Mouse (Mus musculus) neural tube, embryonic 10.5 days (tissue): ENCODE measurements around the gene Olfr582.

Experiments used
- DNase-seq: peaks from one replicate; pipeline ENCODE4 v3.0.0-alpha.2; 2017; ENCODE audit warnings: low spot score; ENCODE audit errors: extremely low spot score

The Olfr582 gene

DNA sequence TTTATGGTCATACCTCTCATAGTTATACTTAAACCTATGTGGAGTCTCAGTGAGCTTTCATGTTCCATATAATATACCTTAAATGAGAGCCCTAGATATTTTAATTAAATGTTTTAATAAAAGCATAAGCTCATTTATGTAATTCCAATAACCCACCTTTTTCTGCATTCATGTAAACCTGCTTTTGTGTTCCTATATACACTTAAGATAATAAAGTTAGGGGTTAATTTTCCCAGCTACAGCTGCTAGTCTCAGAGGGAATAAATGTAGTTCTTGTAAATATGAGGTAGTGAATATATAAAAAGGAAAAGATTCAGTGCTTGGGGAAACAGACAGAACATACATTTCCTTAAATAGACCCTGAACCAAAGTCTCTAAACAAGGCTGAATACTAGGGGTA lies at the start of gene Olfr582:
TSS of gene Olfr582 (plus strand) at position 301 of the 400 bp plus-strand sequence.
- no peak for DNase-seq

DNA sequence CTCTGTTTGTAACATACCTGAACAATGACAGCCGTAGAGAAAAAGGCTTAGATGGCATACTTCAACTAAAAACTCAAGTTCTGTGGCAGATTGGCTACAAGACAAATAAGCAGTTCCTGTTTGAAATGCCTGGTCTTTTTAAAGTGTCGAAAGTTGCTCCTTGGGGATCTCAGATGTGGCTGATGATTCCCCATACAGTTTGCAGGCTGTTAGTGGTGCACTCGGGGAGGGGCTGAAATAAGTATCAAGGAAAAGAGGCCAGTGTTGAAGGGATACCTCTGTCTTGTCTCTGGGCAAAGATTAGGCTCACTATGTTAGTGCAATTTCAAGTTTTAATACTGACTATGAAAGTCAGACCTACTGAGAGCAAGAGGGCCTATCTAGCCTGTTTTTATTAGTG lies 48.6 kb upstream of the Olfr582 start, which contains the start of gene Olfr578:
TSS of gene Olfr578 (minus strand) at position 101 of the 400 bp plus-strand sequence.
- DNase-seq: no peak

DNA sequence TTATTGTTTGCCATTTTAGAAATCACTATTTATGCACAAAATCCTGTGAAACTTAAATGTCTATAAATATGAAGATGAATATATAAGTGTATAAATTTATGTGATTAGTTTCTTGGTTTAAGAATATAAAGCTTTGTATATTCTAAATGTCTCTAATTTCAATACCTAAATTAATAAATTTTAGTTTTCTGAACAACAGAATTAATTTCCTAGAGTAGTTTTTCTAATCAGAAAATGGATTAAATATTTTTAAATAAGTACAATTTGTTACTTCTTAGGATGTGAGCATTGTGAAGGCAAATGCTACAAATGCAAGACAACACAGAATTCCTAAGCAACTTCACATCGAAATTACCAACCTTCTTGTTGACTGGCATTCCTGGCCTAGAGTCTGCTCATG lies 13.2 kb downstream of the Olfr582 start, which contains the start of gene Olfr583:
TSS of gene Olfr583 (plus strand) at position 301 of the 400 bp plus-strand sequence.
- DNase-seq: no peak

DNA sequence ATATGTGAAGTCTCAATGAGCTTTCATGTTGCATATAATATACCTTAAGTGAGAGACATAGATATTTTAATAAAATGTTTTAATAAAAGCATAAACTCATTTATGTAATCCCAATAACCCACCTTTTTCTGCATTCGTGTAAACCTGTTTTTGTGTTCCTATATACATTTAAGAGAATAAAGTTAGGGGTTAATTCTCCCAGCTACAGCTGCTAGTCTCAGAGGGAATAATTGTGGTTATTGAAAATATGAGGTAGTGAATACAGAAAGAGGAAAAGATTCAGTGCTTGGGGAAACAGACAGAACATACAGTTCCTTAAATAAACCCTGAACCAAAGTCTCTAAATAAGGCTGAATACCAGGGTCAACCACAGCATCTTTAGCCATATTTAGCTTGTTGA lies 43.8 kb downstream of the Olfr582 start, which contains the start of gene Olfr584:
TSS of gene Olfr584 (plus strand) at position 301 of the 400 bp plus-strand sequence.
- no peak for DNase-seq
